38 mouse cellular contexts compared by ENCODE assay signal in the genomic region with DNA sequence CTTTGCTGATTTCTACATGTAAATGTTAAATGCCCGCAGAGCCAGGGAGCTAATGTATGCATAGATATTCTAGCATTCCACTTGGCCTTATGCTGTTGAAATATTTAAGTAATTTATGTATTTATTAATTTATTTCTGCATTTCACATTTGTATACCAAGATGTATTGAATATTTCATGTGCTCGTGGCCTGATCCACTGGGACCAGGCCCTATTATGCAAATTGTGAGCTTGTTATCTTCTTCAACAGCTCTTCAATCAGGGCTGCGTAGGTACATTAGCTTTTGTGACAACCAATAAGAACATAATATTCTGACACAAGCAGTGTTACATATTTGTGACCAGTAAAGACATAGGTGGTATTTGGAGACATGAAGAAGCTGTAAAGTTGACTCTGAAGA. TPM values are rescaled to one million over a fixed set of nuclear protein-coding genes. Genes with fewer than 3 reads are reported as not detected.
"Had no signal": no experiment of that assay in that cellular context is flagged by ENCODE, and none has a peak within 500 bp of the region (broad histone marks: within the 10 kb centered on the region; RNA-seq: fewer than 3 reads in every experiment).

No protein-coding gene starts in this region.

- H3K4me3 ChIP-seq: heart, embryonic 13.5 days; heart, embryonic 15.5 days; hindbrain, embryonic 13.5 days; hindbrain, embryonic 15.5 days; kidney, embryonic 15.5 days; limb, embryonic 13.5 days; limb, embryonic 15.5 days; liver, embryonic 12.5 days had no signal

- H3K27ac ChIP-seq: heart, embryonic 13.5 days; heart, embryonic 15.5 days; hindbrain, embryonic 13.5 days; hindbrain, embryonic 15.5 days; hindbrain, postnatal 0 days; kidney, embryonic 15.5 days; kidney, postnatal 0 days; limb, embryonic 13.5 days; limb, embryonic 15.5 days; liver, embryonic 12.5 days had no signal

- H3K36me3 ChIP-seq: heart, embryonic 13.5 days; heart, embryonic 15.5 days; hindbrain, embryonic 13.5 days; hindbrain, embryonic 15.5 days; kidney, embryonic 15.5 days; limb, embryonic 13.5 days; limb, embryonic 15.5 days; liver, embryonic 12.5 days had no signal

- ATAC-seq: hindbrain, postnatal 0 days; intestine, embryonic 16.5 days; liver, embryonic 12.5 days had no signal

- H3K9me3 ChIP-seq: heart, embryonic 13.5 days; heart, embryonic 15.5 days; hindbrain, embryonic 13.5 days; hindbrain, embryonic 15.5 days; kidney, embryonic 15.5 days; limb, embryonic 13.5 days; limb, embryonic 15.5 days; liver, embryonic 12.5 days had no signal

- H3K27me3 ChIP-seq: heart, embryonic 15.5 days; hindbrain, embryonic 13.5 days; hindbrain, embryonic 15.5 days; kidney, embryonic 15.5 days; limb, embryonic 15.5 days had no signal

- H3K4me2 ChIP-seq: heart, embryonic 13.5 days; heart, embryonic 15.5 days; hindbrain, embryonic 13.5 days; hindbrain, embryonic 15.5 days; kidney, embryonic 15.5 days; limb, embryonic 13.5 days; limb, embryonic 15.5 days; liver, embryonic 12.5 days had no signal

- DNase-seq: gastrocnemius, postnatal 14 days; gastrocnemius, postnatal 36 days; heart, adult 18-20 months; heart, postnatal 14 days; heart, postnatal 36 days; kidney, adult 11 months; kidney, adult 2 months; kidney, adult 9 months; kidney, postnatal 14 days; kidney, postnatal 36 days; layer of hippocampus, adult 9-11 months; layer of hippocampus, postnatal 36 days; left cerebral cortex, postnatal 4 days had no signal

- H3K9ac ChIP-seq: heart, embryonic 13.5 days; heart, embryonic 15.5 days; hindbrain, embryonic 13.5 days; hindbrain, embryonic 15.5 days; kidney, embryonic 15.5 days; limb, embryonic 13.5 days; limb, embryonic 15.5 days; liver, embryonic 12.5 days had no signal

- H3K4me1 ChIP-seq: heart, embryonic 13.5 days; heart, embryonic 15.5 days; hindbrain, embryonic 15.5 days; kidney, embryonic 15.5 days; liver, embryonic 12.5 days had no signal

RNA-seq across cellular contexts. Expression of a gene that starts 13.5 kb away (rescaled TPM):
- total RNA-seq: gastrocnemius, adult 18-20 months; gastrocnemius, adult 8-10 months; gastrocnemius, postnatal 14 days; gastrocnemius, postnatal 36 days; heart, adult 18-20 months; heart, postnatal 14 days; heart, postnatal 36 days; hematopoietic stem cell, adult 5-6 weeks; hindbrain, postnatal 0 days; layer of hippocampus, adult 18-20 months; layer of hippocampus, adult 8-10 months; layer of hippocampus, postnatal 14 days; layer of hippocampus, postnatal 36 days; left cerebral cortex, adult 18-20 months; left cerebral cortex, adult 8-10 months; left cerebral cortex, postnatal 10 days; left cerebral cortex, postnatal 25 days; left cerebral cortex, postnatal 4 days; liver, adult 2 months had no signal
- polyA plus RNA-seq: heart, embryonic 15.5 days; heart, postnatal 0 days; hindbrain, embryonic 11.5 days; hindbrain, embryonic 15.5 days; hindbrain, postnatal 0 days; intestine, embryonic 14.5 days; intestine, embryonic 16.5 days; kidney, embryonic 15.5 days; liver, adult 2 months had no signal
